Mouse (Mus musculus): ENCODE results near the gene Tiprl. TPM values are rescaled to one million over a fixed set of nuclear protein-coding genes. Genes with fewer than 3 reads are reported as not detected.

Gene Tiprl
- total RNA-seq (2022), result 10 to 100 TPM; 60.6 to 65.5 (median 62.1) TPM

DNA sequence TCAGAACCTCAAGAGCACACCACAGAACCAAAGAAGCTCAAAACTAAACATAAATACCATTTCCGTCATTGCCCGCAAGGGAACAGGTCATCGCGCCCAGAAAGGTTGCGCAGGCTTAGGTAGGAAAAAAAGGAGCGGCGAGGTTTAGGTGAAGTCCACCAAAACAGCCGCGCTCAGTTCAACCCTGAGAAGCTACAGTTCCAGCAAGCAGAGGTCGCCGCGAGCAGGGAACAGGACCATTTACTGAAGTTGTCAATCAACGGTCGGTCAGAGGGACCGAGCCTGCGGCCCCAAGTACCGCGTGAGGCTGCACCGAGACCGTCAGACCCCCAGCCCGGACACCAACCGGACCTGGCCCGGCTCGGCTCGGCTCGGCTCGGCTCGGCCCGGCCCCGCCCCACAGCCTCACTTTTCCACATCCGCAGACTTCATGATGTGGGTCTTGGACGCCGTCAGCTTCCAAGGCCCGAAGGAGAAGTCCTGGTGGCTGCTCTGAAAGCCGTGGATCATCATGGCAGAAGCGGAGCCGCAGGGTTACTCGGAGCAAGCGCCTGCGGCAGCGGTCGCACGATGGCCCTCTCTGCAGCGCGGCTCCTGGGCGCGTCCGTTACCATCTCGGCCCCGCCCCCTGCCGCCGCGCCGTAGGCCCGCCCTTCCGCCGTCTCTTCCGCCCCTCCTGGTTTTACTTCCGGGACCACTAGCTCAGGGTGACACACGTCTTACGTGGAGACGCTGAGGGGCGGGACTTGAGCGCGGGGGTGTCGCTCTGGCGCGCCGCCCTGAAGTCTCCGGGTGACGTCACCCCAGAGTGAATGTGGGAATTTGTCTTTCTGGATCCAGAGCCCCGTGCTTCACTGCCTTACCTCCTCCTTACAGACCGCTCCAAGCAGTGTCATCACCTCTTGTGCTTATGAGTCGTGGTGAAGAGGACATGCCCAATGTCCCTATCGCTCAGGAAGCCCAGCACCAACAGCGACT lies at the start of gene Tiprl:
Gene Tiprl, minus strand, starts transcription at position 676 of the 978 bp plus-strand sequence.
- peak; percentile 92 to 96 for DNase-seq (ENCODE audit: low spot score in 2 of 2)

DNA sequence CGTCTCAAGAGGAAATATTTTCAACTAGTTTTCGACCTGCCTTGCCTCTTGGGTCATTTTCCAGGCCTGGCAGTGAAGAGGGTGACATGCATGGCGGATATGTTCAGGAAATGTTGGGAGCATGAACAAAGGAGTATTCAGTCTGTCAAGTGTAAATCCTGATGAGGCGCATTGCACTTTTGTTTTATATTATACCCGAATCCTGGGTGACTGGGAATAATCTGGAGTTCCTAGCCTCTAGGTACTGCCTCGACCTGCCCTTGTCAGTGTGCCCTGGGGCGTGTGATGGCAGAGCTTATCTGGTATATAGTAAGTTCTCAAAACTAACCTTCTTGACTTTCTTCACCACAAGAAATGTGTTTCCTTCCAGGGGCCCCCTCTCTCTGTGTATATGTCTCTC lies 47.3 kb upstream of the Tiprl start:
- no peak for DNase-seq (ENCODE audit: low spot score in 2 of 2)

DNA sequence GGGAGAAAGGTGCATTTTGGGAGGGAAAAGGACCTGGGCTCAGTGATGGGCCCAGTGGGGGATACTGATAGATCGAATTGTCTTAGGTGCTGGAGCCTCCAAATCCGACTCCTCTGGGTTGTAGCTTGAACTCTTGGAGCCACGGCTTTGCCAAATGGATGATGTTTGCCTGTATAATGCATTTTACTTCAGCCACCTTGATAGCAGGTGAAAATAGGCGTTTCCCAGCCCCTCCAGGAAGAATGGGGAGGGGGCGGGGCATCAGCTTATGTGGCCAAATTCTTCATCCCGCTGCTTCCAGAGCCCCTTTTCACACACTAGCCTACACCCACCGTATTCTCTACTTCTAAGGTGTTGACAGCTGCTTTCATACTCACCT lies 46.2 kb upstream of the Tiprl start:
- no peak for DNase-seq (ENCODE audit: low spot score in 2 of 2)

DNA sequence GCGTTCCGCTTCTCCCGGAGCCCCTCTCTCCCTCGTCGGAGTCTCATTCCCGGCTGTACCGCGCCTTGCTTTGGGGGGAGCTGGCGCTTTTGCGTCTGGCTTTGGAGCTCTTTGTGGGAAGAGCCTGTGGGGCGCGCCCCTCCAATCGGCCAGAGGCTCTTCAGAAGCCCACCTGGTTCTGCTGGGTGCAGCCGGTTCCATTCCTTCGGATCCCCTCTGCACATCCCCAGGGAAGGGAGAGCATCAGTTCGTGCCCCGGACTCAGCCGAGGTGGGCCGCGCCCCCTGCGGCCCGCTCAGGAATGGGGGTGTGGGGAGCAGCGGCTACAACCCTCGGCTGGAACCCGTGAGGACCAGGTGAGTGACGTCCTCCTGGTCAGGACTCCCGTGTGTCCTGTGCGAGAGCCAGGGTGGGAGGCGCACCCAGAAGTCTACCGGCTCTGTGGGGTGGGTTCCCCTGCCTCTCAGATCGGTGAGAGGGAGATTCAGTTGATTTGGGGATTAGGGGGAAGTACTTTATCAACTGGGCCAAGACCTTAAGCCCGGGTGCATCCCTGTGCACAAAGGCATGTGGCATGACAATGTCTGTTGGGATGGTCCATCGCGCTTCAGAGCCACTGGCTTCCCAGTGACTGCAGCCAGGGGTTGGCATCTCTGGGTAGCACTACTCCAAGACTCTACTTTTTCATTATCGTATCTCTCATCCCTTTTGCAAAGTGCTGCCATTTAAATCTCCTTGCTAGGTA lies 45.6 kb upstream of the Tiprl start:
- no peak for DNase-seq (ENCODE audit: low spot score in 2 of 2)

DNA sequence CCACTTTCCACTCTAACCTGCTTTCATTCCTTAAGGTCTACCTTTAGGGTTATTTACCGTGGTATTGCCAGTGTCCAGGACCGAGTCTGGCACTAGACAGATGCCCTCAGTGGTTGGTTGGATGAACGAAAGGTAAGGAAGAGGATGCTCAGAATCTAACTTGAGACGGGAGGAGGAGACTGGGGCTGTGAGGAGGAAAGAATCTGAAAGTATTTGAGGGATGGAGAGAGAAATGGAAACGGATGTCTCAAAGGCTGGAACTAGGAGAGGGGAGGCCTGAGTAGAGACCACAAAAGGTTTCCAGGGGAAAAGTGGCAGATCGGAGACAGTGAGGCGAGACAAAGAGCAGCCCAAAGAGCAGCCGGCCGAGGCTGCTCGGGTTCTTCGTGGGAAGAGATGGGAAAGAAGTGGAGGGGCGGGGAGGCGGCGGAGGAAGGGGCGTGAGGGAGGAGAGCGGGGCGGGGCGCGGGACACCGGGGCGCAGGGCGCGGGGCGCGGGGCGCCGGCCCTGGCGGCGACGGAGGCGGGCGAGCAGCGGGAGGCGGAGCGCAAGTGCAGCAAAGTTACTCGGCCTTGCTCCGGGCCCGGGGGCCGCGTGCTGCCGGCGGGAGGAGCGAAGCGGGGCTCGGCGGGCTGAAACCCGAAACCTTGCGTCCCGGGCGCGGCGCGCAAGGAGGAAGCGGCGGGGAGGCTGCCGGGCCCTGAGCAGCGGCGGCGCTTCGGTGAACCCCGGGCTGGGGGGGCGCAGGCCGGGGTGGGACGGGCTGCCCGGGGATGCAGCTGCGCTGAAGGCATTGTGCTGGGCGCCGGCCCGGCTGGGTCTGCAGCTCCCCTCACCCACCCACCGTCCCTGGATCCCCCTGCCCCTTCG lies 44.8 kb upstream of the Tiprl start:
- peak in 1 of 2 experiments; percentile 19 for DNase-seq (ENCODE audit: low spot score in 2 of 2)

DNA sequence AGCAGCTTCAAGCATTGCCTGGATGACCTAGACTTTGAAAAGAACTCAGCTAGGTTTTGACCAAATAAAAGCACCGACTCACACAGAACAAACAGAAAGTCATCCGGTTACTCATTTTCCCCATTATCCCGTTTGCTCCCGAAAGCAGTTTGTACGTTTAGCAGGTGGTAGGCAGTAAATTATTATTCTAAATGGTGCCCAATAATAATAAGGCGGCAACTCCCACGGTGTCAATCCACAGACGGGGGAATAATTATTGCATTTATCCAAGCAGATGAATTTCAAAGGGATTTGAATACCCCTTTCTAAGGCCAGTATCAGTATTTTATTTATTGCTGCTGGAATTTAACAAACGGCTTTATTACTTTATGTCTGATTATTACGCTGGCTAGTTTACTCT lies 43.9 kb upstream of the Tiprl start:
- no peak for DNase-seq (ENCODE audit: low spot score in 2 of 2)

DNA sequence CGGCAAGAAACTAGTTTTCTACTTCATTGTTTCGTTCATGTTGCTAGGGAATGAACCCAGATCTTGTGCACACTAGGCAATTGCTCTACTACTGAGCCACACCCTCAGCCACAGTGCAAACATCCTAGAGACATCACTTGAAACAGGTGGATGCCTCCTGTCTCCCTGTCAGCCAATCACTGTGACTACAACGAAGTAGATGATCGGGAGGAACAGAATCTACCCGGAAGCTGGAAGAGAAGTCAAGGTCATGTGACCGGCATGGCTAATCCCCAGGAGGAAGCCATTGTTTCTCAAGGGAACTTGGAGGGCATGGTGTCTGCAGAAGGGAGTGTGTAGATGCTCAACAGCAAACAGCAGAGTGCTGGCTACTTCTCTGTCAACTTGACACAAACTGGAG lies 38.1 kb upstream of the Tiprl start:
- DNase-seq (ENCODE audit: low spot score in 2 of 2), result no peak

DNA sequence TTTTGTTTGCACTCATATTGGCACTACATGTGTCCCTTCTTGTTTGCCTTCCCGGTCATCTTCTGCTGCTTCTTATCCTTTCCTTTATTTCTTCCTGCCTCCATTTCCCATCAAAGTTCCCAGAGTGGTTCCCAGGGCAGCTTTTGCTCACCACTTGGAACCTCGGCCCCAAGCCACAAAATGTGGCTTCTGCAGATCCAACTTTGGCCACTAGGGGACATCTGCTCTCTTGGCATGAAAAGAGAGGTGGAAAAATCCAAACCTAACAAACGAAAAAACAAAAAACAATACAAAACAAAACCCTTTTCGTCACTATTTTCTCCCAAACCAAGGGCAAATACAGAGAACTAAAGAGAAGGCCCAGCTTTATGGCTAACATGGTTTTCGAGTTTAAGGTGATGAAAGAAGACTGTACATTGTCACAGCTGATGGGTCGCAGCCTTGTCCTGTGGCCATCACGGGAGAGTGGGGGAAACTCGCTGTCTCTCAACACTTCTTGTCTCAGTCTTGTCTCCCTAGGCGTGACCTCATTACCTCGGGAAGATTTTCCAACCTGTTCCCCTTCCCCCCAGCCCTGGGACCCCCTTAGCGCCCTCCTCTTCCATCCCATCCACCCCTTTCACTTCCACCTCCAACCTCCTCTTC lies 15.4 kb upstream of the Tiprl start:
- peak in 1 of 2 experiments; percentile 29 for DNase-seq (ENCODE audit: low spot score in 2 of 2)

DNA sequence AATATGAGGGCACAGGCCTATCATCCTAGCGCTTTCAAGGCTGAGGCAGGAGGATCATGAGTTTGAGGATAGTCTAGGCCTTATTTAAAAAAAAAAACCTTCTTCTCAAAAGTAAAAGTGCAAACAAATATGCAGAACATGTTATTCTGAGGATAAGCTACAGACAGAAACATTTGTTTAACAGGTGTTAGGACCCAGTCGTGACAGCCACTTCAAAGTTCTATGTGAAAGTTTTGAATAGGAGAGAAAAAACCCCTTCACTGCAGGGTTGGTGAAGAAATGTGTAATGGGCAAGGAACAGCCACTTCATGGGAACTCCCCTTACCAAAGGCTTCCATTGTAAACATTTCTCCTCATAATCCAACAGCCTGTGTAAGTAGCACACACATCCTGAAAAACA lies 13.8 kb upstream of the Tiprl start:
- DNase-seq (ENCODE audit: low spot score in 2 of 2), result no peak

DNA sequence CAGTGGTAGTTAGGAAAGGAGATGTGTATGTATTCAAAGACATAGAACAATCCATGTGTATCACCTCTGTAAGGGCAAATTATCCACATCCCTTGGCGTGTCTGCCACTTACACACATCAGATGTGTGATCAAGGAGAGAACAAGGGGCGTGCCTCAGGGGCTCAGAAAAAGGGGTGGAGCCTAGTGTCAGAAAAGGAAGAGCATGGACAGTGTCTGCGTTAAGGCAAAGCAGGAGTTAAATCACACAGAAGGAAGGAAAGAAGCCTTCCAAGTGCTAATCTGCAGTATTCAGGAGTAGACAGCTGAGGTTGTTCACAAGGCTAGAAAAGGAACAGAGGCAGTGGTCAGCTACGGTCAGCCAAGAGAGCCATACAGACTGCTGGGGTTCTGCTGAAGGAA lies 12.0 kb upstream of the Tiprl start:
- DNase-seq (ENCODE audit: low spot score in 2 of 2), result no peak

DNA sequence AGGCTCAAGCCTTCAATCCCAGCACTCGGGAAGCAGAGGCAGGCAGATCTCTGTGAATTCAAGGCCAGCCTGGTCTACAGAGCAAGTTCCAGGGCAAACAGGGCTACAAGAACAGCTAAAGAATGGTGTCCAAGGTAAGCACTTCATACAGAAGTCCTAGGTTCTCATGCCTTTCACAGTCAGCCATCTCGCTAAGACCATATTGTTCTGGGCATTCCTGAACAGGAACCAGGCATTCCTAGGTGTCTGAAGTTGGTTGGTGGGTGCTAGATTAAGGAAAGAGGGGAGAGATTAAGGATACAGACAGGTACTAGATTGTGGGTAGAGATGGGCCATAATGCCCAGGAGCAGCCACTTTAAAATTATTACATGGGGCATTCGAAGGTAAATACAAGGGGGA lies 11.0 kb upstream of the Tiprl start:
- no peak for DNase-seq (ENCODE audit: low spot score in 2 of 2)

DNA sequence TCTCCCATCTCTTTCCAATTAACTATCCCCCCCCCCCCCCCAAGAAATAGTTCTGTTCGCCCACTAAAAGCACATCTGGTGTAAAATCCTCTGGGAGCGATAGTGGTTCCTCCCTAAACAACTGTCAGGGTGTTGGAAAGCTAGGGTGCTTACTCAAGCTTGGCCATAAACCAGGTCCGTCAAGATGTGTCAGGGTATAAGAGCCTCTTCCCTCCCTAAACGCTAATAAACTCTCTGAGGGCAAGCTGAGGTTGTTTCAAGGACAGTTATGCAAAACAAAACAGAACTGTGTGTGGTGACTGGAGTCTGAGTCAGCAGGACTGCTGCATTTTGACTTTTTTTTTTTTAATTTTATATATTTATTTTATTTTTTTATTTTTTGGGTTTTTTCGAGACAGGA lies 10.3 kb upstream of the Tiprl start:
- no peak for DNase-seq (ENCODE audit: low spot score in 2 of 2)

DNA sequence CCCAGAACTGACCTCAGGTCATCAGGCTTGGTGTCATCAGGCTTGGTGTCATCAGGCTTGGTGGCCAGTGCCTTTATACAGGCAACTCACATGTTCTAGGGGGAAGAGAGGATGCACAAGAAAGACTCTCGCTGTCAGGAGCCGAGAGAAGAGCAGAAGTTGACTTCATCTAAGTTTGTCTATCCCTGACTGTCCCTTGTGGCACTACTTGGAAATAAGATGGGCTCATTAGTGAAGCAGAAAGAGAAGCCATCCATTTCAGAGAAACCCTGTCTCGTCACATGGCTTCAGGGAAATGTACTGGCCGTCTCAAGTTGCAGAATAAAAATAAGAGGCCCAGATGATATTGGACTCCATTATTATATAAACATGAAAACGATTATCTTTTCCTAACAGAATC lies 9.8 kb upstream of the Tiprl start:
- DNase-seq (ENCODE audit: low spot score in 2 of 2), result no peak

DNA sequence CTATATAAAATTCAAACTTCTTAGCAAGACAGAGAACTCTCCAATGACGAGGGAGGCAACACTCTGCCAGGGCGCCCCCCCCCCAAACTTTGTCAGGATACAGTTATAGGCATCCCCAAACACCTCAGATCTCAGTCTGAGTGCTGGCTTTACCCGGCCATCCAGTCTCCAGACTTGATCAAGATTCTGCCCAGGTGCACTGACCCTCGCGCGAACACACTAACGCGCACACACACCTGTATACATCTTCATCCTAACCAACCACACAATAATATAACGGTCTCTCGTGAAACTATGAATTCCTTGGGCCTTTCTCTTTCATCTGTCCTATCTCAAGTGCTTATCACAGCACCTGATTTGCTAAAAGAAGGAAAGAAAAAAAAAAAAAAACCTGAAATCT lies 950 bp downstream of the Tiprl start:
- no peak for DNase-seq (ENCODE audit: low spot score in 2 of 2)

DNA sequence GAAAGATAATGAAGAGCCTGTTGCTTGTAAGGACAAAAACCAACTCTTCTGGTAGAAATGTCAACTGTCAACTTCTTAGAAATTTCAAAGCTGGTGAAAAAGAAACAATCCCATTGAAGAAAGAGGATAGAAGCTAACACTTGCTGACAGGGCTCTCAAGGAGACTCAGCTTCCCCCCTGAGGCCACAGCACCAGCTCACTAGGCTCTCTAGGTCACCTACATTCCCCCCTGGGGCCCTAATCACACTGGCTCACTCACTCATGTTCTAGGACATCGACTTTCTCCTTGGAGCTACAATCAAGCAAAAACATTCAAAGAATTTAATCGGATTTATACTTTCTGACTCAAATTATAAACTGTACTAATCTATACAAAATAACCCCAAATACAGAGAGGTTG lies 3.0 kb downstream of the Tiprl start:
- DNase-seq (ENCODE audit: low spot score in 2 of 2), result no peak

DNA sequence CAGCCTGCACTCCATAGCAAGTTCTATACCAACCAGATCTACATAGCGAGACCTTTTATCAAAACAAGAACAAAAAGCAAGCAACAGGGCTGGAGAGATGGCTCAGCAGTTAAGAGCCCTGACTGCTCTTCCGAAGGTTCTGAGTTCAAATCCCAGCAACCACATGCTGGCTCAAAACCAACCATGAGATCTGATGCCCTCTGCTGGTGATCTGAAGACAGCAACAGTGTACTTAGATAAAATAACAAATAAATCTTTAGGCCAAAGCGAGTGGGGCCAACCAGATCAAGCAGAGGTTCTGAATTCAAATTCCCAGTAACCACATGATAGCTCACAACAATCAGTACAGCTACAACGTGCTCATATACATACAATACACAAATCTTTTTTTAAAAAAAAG lies 6.1 kb downstream of the Tiprl start:
- no peak for DNase-seq (ENCODE audit: low spot score in 2 of 2)

DNA sequence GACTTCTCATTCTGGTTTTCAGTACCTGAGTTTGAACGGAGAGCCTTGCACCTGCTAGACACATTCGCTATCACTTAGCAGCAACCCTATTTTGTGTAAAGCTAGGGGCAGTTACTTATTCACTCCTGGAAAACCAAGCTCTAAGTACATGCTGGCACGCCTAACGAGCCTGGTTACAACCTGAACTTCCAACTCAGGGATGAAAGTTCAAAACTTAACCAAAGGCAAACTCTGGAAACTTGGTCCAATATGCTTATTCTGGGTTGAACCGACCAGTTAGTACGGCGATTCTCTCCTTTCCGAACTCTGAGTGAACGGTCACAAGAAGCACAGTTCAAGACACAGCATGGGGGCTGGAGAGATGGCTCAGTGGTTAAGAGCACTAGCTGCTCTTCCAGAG lies 7.2 kb downstream of the Tiprl start:
- DNase-seq (ENCODE audit: low spot score in 2 of 2), result no peak

DNA sequence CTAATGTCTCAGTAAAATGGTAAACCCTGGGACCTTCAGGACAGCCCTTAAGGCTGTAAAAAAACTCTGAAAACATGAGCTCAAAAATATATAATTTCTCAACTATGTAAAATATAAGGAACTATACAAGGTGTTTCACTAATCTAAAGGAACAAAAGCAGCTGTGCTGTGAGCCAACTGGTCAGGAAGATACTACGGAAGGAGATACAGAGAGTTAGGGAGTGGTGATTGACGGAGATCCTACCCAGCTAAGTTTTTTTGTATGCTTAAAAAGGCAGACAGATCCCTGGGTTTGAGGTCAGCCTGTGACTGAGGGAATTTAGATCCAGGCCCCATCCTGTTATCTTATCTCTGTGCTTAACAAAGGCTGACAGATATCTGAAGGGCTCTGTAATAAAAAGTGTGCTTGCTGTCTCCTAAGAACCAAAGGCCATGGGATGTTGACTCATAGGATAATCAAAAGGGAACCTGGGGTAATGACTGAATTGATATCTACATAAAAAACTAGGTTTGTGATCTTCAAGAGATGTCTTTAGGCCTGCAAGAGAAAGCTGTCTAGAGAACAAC lies 19.7 kb downstream of the Tiprl start:
- no peak for DNase-seq (ENCODE audit: low spot score in 2 of 2)

DNA sequence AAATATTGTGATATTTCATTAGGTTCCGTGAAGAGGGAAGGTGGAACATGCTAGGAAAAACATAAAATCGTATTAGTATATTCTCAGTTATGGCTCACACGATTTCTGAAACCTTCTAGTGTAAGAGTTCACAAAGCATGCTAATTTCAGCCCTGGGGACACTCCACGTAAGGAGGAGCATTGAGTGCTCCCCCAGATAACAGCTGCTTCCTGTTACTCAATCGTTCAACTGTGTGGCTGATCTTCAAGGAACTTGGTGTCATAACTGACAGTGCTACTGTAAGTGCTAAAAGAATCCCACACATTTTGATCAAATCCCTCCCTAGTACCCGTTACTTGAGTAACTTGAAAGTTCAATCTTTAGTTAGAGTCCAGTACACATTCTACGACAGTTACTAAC lies 21.0 kb downstream of the Tiprl start:
- no peak for DNase-seq (ENCODE audit: low spot score in 2 of 2)

DNA sequence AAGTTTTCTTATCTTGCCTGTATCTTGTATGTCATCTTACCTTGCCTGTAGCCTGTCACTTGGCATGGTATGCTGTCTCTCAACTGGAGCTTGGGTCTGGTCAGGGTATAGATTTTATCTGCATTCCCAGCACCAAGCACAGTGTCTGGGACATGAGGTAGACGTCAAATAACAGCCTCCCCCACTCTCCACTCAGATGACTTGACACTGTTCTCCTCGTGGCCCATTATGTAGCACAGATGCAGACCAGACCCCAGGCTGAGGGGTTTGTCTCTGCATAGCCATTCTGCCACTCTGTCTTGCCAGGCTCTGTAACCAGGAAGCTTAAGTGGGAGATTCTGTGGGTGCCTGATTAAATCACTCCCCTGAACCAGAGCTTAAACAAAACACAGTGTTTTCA lies 31.2 kb downstream of the Tiprl start:
- no peak for DNase-seq (ENCODE audit: low spot score in 2 of 2)

DNA sequence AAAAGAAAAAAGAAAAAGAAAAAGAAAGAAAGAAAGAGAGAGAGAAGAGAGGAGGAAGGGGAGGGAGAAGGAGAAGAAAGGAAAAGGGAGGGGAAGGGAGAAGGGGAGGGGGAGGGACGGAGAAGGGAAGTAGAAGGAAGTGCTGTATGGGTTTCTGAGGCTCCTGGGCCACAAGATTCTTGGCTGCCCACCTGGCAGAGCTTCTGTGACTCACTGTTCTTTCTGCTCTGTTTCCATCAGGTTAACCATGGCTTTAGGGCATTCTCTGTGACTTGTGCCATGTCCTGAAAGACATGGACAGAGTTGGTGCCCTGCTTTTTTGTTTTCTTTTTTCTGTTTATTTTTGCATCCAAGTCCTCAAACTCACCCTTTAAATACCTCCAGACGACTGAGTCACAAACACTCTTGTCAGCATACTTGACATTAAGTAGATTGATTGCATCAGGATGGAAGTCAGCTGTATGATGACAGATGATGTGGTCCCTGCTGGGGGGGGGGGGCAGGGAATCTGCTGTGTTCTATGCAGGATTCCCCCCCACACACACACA lies 33.2 kb downstream of the Tiprl start:
- no peak for DNase-seq (ENCODE audit: low spot score in 2 of 2)

All from left cerebral cortex, adult 8-10 months (tissue).